Mouse (Mus musculus): Measurements from ENCODE around the gene Btg1-ps2.
A peak's percentile ranks its signal among the peaks of the same experiment; 100 is the strongest.
"Not testable (repeated sequence)": the region's sequence is repeated elsewhere in the genome, so short reads cannot be mapped to it uniquely, and the experiment has no call there.

Btg1-ps2 gene

GRCm38 (mm10) chrX:38043014-38043413 is at the start of gene Btg1-ps2:
Gene Btg1-ps2 (minus strand): TSS chrX:38043114.
- not testable (repeated sequence) for DNase-seq (ENCODE audit: low spot score)

- no peak for DNase-seq (ENCODE audit: low spot score)
Observed at GRCm38 (mm10) chrX:38085041-38085440, 42.1 kb upstream of the Btg1-ps2 start, which contains the start of gene Rhox11. Gene Rhox11 (minus strand): TSS chrX:38085141.

- peak; percentile 62 for DNase-seq (ENCODE audit: low spot score)
Observed at GRCm38 (mm10) chrX:38084226-38084625, 41.3 kb upstream of the Btg1-ps2 start.

- DNase-seq (ENCODE audit: low spot score), result no peak
Observed at GRCm38 (mm10) chrX:38066175-38066574, 23.3 kb upstream of the Btg1-ps2 start, which contains the start of gene Rhox10. Gene Rhox10 (plus strand): TSS chrX:38066475.

- DNase-seq (ENCODE audit: low spot score), result peak; percentile 29
Observed at GRCm38 (mm10) chrX:38061544-38061943, 18.6 kb upstream of the Btg1-ps2 start.

- no peak for DNase-seq (ENCODE audit: low spot score)
Observed at GRCm38 (mm10) chrX:38039666-38040065, 3.2 kb downstream of the Btg1-ps2 start.

GRCm38 (mm10) chrX:38033841-38034240 is 9.1 kb downstream of the Btg1-ps2 start:
- peak; percentile 3 for DNase-seq (ENCODE audit: low spot score)

GRCm38 (mm10) chrX:38018597-38018996 is 24.3 kb downstream of the Btg1-ps2 start, which contains the start of gene Btg1-ps1:
Gene Btg1-ps1 (minus strand): TSS chrX:38018815.
- DNase-seq (ENCODE audit: low spot score), result not testable (repeated sequence)

GRCm38 (mm10) chrX:38008756-38009155 is 34.2 kb downstream of the Btg1-ps2 start:
- no peak for DNase-seq (ENCODE audit: low spot score)

Measured in retina, embryonic 14.5 days (tissue).